Mouse (Mus musculus) myocyte (in vitro differentiated cells): ENCODE measurements at regions not wholly inside any gene's neighbourhood (a gene's known extent, or its start where the extent isn't known, plus 50 kb on each side); places are given as distances from the start of the nearest gene placed in this dataset.

Source experiments
- H3K27me3 ChIP-seq: one replicate; pipeline ENCODE4 v1.6.1; 2011; ENCODE audit not compliant: control insufficient read depth, insufficient read depth, insufficient read length
- H3K36me3 ChIP-seq: one replicate; pipeline ENCODE4 v1.6.1; 2011; ENCODE audit not compliant: control insufficient read depth, insufficient read depth
- H3K4me2 ChIP-seq: one replicate; pipeline ENCODE4 v1.6.1; 2011; ENCODE audit warnings: low read depth, control low read depth
- H3K4me3 ChIP-seq: one replicate; pipeline ENCODE4 v1.5.1; 2011; ENCODE audit warnings: mild to moderate bottlenecking, control low read depth, moderate library complexity
- H3K79me2 ChIP-seq: one replicate; pipeline ENCODE4 v1.6.1; 2011; ENCODE audit not compliant: control insufficient read depth, insufficient read depth
- H3ac ChIP-seq: one replicate; pipeline ENCODE4 v1.6.1; 2011; ENCODE audit not compliant: control insufficient read depth, insufficient read length
- CEBPB ChIP-seq: IDR thresholded peaks from 2 replicates; pipeline ENCODE4 v1.6.1; 2011; ENCODE audit warnings: mild to moderate bottlenecking, moderate library complexity; ENCODE audit not compliant: poor library complexity, insufficient read depth, severe bottlenecking
- E2F4 ChIP-seq: IDR thresholded peaks from one replicate; pipeline ENCODE4 v1.6.1; 2011; ENCODE audit warnings: mild to moderate bottlenecking, control low read depth, moderate library complexity; ENCODE audit not compliant: insufficient read depth
- MAX ChIP-seq: IDR thresholded peaks from one replicate; pipeline ENCODE4 v1.6.1; 2011; ENCODE audit warnings: low read depth, mild to moderate bottlenecking, control low read depth
- MYOD1 ChIP-seq, 3 experiments: IDR thresholded peaks; one replicate each; pipeline ENCODE4 v1.6.1; 2011; ENCODE audit warnings: control low read depth in 2 of 3, low read depth in 2 of 3, mild to moderate bottlenecking in 2 of 3, moderate library complexity in 1 of 3; ENCODE audit not compliant: insufficient read length in 2 of 3, control insufficient read depth in 1 of 3
- MYOG ChIP-seq, 3 experiments: IDR thresholded peaks; one replicate each; pipeline ENCODE4 v1.6.1; 2011; ENCODE audit warnings: control low read depth in 2 of 3, low read depth in 2 of 3, mild to moderate bottlenecking in 2 of 3; ENCODE audit not compliant: insufficient read length in 2 of 3, control insufficient read depth in 1 of 3, insufficient read depth in 1 of 3
- POLR2A ChIP-seq: IDR thresholded peaks from one replicate; pipeline ENCODE4 v1.6.1; 2011; ENCODE audit warnings: low read depth, mild to moderate bottlenecking, control low read depth, moderate library complexity; ENCODE audit not compliant: insufficient read length
- POLR2AphosphoS2 ChIP-seq: IDR thresholded peaks from one replicate; pipeline ENCODE4 v1.6.1; 2011; ENCODE audit warnings: low read depth, control low read depth; ENCODE audit not compliant: insufficient read length
- REST ChIP-seq: IDR thresholded peaks from one replicate; pipeline ENCODE4 v1.6.1; 2011; ENCODE audit warnings: mild to moderate bottlenecking, control low read depth, moderate library complexity; ENCODE audit not compliant: insufficient read depth, insufficient read length
- SRF ChIP-seq: IDR thresholded peaks from one replicate; pipeline ENCODE4 v1.6.1; 2011; ENCODE audit warnings: low read depth; ENCODE audit not compliant: control insufficient read depth, insufficient read length
- TCF12 ChIP-seq: IDR thresholded peaks from one replicate; pipeline ENCODE4 v1.6.1; 2011; ENCODE audit warnings: mild to moderate bottlenecking, control low read depth; ENCODE audit not compliant: poor library complexity, insufficient read depth, severe bottlenecking
- TCF3 ChIP-seq: IDR thresholded peaks from one replicate; pipeline ENCODE4 v1.6.1; 2011; ENCODE audit warnings: low read depth, control low read depth; ENCODE audit not compliant: insufficient read length
- USF1 ChIP-seq: IDR thresholded peaks from one replicate; pipeline ENCODE4 v1.6.1; 2011; ENCODE audit warnings: low read depth, mild to moderate bottlenecking, control low read depth, moderate library complexity

DNA sequence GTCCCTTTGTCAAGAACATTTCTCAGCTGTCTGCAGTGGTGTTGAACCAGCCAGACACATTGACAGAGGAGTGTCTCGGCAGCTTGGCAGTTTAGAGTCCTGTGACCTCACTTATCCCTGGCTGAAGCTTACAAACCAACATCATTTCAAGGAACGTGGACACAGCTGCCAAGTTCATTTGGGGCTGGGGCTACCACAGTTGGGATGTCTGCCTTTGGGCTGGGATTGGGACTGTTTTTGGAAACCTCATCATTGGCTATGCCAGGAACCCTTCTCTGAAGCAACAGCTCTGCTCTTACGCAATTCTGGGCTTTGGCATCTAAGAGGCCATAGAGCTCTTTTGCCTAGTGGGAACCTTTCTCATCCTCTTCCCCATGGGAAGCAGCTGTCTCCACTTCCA lies 200.4 kb downstream of the Gm15262 start:
- H3K36me3 ChIP-seq = no peaks in the 10 kb centered on the region
- H3K4me3 ChIP-seq = no peak overlapping the region
- H3K4me2 ChIP-seq = no peak overlapping the region
- no peaks in the 10 kb centered on the region for H3K27me3 ChIP-seq
- TF ChIP-seq CEBPB (0 out of 2 replicates have a peak, but pooled peaks have one; percentile 45), MYOD1 (IDR thresholded peaks at IDR 0.05; ENCODE audit: control insufficient read depth in 1 of 3, insufficient read length in 2 of 3, low read depth in 2 of 3) (no peak)
- no peak overlapping the region for H3ac ChIP-seq
- no peaks in the 10 kb centered on the region for H3K79me2 ChIP-seq

DNA sequence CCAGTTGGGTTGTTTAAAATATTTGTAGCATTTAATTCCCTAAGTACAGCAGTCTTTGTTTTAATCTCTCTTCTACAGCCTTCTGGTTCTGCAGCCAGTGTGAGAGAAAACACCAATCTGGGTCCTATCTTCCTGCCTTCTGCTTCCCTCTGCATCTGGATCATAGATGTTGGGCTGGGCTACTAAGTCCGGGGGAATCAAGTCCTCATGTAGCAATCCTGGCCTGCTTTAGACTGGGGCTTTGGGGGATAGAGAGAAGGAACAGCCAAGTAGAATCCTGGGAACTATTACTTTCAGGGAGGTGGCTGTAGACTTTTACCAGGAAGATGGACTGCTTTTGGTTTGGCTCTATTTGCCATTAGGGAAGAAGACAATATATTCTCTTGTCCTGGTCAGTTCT lies 205.5 kb upstream of the Rai2 start:
- no peaks in the 10 kb centered on the region for H3K36me3 ChIP-seq
- TF ChIP-seq TCF3 (no peak), POLR2AphosphoS2 (no peak), SRF (no peak), E2F4 (no peak), USF1 (no peak), MYOD1 (IDR thresholded peaks at IDR 0.05; ENCODE audit: control insufficient read depth in 1 of 3, insufficient read length in 2 of 3, low read depth in 2 of 3) (no peak), TCF12 (no peak), REST (no peak), MYOG (IDR thresholded peaks at IDR 0.05; ENCODE audit: control insufficient read depth in 1 of 3, insufficient read depth in 1 of 3, insufficient read length in 2 of 3, low read depth in 2 of 3) (no peak), CEBPB (no peak), MAX (no peak), POLR2A (no peak)

DNA sequence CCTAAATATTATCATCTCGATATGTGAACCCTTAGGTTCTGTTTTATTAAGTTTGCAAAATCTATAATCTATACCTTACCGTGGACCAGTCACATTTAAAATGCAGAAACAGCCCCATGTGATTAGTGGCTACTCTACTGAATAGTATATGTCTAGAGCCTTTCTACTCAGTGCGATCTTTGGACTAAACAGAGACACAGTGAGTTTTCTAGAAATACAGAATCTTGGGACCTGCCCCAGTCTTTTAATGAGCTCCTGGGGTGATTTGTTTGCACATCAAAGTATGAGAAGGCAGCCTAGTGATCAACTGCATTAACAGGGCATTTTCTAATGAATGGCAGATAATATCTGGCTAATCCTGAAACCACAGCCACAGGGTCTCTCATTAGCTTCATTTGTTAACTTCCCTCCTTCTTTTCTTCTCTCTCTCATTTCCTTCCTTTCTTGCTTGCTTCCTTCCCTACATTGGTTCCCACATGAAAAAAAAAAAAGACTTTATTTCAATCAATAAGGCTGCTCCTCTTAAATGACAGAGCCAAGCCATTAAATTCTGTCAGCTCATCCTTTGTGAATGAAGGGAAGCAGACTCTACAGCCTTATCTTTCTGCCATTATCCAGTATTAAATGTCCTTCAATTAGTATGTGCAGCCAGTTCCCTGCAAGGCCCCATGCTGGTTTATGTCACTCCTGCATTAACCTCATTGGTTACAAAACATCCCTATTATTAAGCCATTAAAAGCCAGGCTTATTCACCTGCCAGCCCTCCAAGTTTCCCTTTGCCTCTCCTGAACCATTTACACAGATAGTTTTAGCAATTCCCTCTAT lies 193.2 kb upstream of the Rai2 start:
- no peak for TF ChIP-seq REST
- no peak for TF ChIP-seq MAX
- no peak for TF ChIP-seq MYOG (IDR thresholded peaks at IDR 0.05; ENCODE audit: control insufficient read depth in 1 of 3, insufficient read depth in 1 of 3, insufficient read length in 2 of 3, low read depth in 2 of 3)
- TF ChIP-seq TCF3 = no peak
- no peak for TF ChIP-seq USF1
- no peak for TF ChIP-seq POLR2A
- TF ChIP-seq CEBPB = no peak
- TF ChIP-seq SRF = no peak
- TF ChIP-seq TCF12 = no peak
- no peak for TF ChIP-seq POLR2AphosphoS2
- no peak for TF ChIP-seq E2F4
- TF ChIP-seq MYOD1 (IDR thresholded peaks at IDR 0.05; ENCODE audit: control insufficient read depth in 1 of 3, insufficient read length in 2 of 3, low read depth in 2 of 3) = no peak
- Histone ChIP-seq H3K79me2 (no peaks in the 10 kb centered on the region), H3K36me3 (no peaks in the 10 kb centered on the region), H3K4me2 (no peak overlapping the region), H3K27me3 (no peaks in the 10 kb centered on the region), H3ac (no peak overlapping the region), H3K4me3 (no peak overlapping the region)

More for the DNA sequence above, 205.5 kb upstream of the Rai2 start:
- no peak overlapping the region for H3K4me2 ChIP-seq
- H3K27me3 ChIP-seq = no peaks in the 10 kb centered on the region
- H3K79me2 ChIP-seq = no peaks in the 10 kb centered on the region
- H3K4me3 ChIP-seq = no peak overlapping the region
- no peak overlapping the region for H3ac ChIP-seq

DNA sequence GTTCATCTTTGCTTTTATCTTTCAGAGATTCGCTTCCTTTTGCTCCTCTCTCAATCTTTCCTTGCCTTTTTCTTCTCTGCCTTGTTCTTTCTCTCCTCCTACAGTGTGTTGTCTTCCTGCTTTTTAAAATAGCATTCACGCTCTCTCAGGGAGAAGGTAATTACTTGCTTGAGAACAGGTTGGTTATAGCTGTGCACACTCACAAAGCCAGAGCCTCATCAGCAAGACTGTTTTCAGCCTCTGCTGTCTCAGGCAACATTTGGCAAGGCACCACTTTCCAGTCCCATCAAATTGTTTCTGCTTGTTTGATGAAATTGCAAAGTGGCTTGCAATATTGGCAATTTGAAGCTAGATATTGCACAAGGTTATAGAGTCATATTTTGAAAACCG lies 192.6 kb upstream of the Rai2 start:
- no peak overlapping the region for H3ac ChIP-seq
- no peaks in the 10 kb centered on the region for H3K27me3 ChIP-seq
- no peaks in the 10 kb centered on the region for H3K79me2 ChIP-seq
- TF ChIP-seq TCF3 = no peak
- TF ChIP-seq CEBPB = no peak
- no peak for TF ChIP-seq TCF12
- no peak for TF ChIP-seq E2F4
- no peak for TF ChIP-seq MYOD1 (IDR thresholded peaks at IDR 0.05; ENCODE audit: control insufficient read depth in 1 of 3, insufficient read length in 2 of 3, low read depth in 2 of 3)
- no peak for TF ChIP-seq USF1
- TF ChIP-seq POLR2AphosphoS2 = no peak
- TF ChIP-seq SRF = no peak
- TF ChIP-seq MYOG (IDR thresholded peaks at IDR 0.05; ENCODE audit: control insufficient read depth in 1 of 3, insufficient read depth in 1 of 3, insufficient read length in 2 of 3, low read depth in 2 of 3) = no peak
- TF ChIP-seq MAX = no peak
- no peak for TF ChIP-seq POLR2A
- no peak for TF ChIP-seq REST
- no peak overlapping the region for H3K4me2 ChIP-seq
- no peaks in the 10 kb centered on the region for H3K36me3 ChIP-seq
- no peak overlapping the region for H3K4me3 ChIP-seq

DNA sequence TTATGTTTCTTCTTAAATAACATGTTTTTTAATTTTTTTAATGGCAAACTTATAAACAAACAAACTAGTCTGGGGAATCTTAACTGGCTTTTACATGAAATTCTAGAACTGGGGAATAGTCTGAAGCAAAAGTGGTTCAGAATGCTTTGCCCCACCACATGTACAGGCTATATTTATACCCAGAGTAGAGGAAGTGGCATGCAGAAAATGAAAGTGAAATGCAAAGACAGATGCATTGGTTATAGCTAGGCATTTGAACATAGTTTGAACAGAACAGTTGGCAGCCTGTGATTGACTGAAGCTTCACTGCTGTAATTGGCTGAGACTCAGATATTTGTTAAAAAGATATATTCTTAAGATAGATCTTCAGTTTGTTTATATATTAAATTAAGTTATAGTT lies 179.6 kb upstream of the Rai2 start:
- H3K79me2 ChIP-seq = no peaks in the 10 kb centered on the region
- TF ChIP-seq SRF (no peak), REST (no peak), POLR2AphosphoS2 (no peak), CEBPB (no peak), POLR2A (no peak), TCF3 (no peak)

More for the DNA sequence above, 179.6 kb upstream of the Rai2 start:
- H3ac ChIP-seq = no peak overlapping the region
- no peak overlapping the region for H3K4me3 ChIP-seq
- H3K36me3 ChIP-seq = no peaks in the 10 kb centered on the region
- H3K4me2 ChIP-seq = no peak overlapping the region
- no peaks in the 10 kb centered on the region for H3K27me3 ChIP-seq
